Mouse (Mus musculus) left cerebral cortex, postnatal 25 days (tissue): ENCODE data around the gene Kpna3. TPM values are rescaled to one million over a fixed set of nuclear protein-coding genes. Genes with fewer than 3 reads are reported as not detected.
"Not testable (repeated sequence)": the region's sequence is repeated elsewhere in the genome, so short reads cannot be mapped to it uniquely, and the experiment has no call there.

Experiments used
- DNase-seq, 2 experiments: peaks; one replicate each; pipeline ENCODE4 v3.0.0; 2022; ENCODE audit warnings: low spot score in 2 of 2, mixed read lengths in 1 of 2
- intact Hi-C: fragments of 180-260 bp; cut with DNase I; formaldehyde crosslinking; loops from one replicate; pipeline ENCODE4 v1.15.1; 2025
- total RNA-seq, 2 experiments: library from RNA; stranded (reverse); gene quantifications; 2 replicates each; pipeline ENCODE4 v1.2.3; 2021

Gene Kpna3
- 10 to 100 TPM; 75.3 to 76.8 TPM for total RNA-seq

DNA sequence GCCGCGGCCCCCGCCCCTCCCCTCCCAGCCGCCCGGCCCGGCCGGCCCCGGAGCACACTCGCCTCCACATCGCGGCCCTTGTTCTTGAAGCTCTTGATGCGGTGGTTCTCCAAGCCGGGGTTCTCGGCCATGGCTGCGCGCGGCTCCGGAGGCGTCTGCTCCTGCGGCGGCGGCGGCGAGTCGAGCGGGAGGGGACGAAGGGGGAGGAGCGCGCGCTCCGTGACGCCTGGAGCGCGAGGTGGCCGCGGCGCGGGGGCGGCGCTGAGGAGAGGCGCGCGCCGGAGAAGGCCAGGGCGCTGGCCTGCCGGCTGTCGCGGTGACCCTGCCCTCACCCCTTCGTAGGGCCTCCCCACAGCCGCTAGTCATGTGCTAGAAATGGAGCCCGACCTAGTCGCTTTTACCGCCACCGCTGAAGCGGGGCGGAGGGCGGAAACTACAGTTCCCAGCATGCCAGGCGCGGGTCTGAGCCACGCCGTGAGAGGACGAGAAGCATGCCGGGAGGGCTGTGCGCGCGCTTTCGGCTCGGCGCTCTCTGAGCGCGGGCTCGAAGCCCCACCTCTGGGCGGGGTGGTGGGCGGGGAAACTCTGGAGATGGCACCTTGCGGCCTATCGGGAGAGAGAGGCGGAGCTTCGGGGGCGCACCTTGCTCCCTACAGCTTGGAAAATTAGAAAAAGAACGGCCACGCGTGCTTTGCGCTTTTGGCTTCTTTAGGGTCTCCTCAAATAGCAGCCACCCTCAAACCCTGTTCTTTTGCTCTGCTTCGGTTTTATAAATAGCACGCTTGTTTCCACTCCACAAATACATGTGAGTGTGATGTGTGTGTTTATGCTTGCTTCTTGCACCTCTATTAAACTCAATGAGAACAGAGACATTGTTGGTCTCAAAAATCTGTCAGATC, at the start of gene Kpna3:
Gene Kpna3 (minus strand): TSS at position 214 of the 899 bp plus-strand sequence.
- peak; percentile 96 to 98 for DNase-seq
- intact Hi-C loops, result loop anchor here (5.0 kb wide), 1 partner anchor 78 kb away; the partner anchor contains the start of gene Ebpl

DNA sequence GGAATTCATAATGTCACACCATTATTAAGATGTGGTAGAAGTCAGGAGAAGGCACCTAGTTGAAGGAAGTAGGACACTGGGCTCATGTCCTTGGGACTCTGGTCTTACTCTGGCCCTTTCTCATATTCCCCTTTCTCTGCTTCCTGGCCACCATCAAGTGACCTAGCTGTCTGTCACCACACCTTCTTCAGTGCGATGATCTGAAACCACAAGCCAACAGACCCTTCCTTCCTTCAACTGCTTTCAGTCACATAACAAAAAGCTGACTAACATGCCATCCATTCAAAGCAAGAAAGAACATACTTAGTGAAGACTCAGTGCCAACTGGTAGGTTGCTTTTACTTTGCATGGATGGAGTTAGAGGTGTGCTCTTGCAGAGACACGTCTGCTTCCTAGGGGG, 20.7 kb upstream of the Kpna3 start:
- DNase-seq, result no peak
- intact Hi-C loops, result no loop called here

DNA sequence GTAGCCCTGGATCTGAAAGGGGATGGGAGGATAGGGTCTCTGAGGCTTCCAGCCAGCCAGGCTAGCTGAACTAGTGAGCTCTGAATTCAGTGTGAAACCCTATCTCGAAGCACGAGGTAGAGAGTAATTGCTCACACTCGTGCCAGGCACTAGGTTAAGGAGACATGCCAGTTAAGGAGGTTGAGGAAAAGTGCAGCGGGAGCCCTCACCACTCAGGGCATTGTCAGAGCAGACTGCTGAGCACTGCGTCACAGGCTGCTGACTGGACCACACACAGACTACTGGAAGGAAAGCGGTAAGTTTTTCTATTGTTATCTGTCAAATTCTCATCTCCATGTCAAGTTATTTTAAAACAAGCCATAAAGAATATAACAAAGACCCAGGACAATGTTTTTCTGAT, 17.8 kb upstream of the Kpna3 start:
- intact Hi-C loops, result no loop called here
- no peak for DNase-seq

DNA sequence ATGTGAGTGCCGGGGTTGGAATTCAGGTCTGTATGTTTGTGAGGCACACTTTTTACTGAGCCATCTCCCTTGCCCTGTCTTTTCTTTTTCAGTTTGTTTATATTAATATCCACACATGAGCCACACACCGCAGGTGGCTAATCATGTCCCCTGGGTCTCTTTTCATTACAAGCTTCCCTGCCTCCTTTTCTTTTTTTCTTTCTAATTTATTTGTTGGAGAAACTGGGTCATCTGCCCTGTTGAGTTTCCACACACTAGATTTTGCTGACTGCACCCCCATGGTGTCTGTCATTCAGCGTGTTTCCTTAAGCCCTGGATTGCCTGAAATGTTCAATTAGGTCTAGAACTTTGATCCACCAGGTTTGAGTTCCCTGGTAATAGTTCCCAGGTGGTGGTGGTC, 15.9 kb upstream of the Kpna3 start:
- intact Hi-C loops, result no loop called here
- DNase-seq, result no peak

DNA sequence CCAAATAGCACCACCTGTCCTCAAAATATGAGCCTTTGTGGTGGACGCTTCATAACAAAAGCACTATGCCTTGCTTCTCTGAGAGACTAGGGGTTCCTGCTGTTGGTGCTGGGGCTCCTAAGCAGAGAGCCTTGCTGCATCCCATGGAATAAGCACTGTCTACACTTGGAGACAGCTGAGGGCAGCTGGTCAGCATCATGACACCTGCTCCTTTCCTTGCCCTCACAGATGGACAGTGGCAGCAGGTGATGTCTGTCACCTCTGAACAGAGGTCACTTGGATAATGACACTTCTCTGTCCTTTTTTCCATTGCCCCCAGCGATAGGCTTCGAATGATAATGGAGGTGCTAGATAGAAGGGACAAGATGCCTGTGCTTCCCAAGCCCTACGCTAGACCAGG, 13.4 kb upstream of the Kpna3 start:
- intact Hi-C loops, result no loop called here
- DNase-seq, result no peak

DNA sequence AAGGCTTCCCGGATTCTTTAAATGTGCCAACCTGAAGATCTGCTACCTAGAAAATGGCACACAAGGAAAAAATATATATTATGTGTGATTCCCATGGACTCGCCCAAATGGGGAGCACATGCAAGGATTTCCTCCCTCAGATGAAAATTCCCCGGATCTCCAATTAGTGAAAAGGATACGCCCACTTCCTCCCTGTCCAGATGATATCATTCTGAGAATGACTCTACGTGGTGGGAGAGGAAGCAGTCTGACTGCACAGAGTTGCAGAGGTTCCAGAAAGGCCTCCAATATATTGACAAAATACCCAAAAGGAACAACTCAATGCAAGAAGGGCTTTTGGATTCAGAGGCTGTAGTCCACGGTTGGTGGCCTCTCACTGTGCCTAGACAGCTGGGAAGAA, 12.8 kb upstream of the Kpna3 start:
- intact Hi-C loops, result no loop called here
- DNase-seq, result peak in 1 of 2 experiments; percentile 35

DNA sequence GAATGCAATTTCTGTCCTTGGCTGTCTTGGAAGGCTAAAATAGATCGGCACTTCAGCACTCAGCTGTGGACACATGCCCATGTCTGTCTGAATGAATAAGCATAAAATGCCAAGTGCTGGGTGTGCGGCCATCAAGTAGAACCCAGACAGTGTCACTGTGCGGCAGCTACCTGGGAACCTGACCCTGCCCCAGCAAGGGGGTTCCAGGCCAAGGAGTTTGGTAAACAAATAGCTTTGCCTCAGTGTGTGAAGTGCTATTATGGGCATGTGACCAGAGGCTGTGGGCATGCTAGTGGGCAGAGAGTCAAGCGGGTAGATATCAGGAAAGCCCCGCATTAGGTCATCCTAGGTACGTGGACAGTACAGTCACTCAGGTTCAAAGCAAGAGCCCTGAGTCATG, 8.1 kb upstream of the Kpna3 start:
- peak in 1 of 2 experiments; percentile 29 for DNase-seq
- intact Hi-C loops, result no loop called here

DNA sequence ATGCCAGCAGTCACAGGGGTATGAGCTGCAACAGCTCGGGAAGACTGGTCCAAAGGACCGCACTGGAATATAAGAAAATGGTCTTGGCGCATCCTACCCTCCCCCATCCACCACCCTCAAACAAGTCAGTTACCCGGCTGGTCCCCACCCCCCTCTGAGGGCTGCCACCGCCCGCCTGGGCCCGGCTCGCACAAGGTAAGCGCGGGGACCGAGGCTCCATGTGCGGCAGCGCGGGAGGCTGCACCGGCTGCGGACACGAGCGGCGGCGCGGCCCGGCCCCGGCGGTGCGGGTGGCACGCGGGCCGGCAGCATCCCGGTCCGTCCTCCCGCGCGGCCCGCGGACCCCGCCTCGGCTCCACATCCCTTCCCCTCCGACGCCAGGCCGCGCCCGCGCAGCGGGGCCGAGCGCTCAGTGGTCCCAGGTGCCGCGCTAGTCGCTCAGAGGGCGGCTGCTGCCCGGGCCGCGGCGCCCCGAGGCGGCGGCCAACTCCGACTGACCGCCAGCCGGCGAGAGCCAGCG, 473 bp downstream of the Kpna3 start:
- DNase-seq, result peak; percentile 51 to 54
- intact Hi-C loops, result loop anchor here (5.0 kb wide), 1 partner anchor 77 kb away; the partner anchor contains the start of gene Ebpl

DNA sequence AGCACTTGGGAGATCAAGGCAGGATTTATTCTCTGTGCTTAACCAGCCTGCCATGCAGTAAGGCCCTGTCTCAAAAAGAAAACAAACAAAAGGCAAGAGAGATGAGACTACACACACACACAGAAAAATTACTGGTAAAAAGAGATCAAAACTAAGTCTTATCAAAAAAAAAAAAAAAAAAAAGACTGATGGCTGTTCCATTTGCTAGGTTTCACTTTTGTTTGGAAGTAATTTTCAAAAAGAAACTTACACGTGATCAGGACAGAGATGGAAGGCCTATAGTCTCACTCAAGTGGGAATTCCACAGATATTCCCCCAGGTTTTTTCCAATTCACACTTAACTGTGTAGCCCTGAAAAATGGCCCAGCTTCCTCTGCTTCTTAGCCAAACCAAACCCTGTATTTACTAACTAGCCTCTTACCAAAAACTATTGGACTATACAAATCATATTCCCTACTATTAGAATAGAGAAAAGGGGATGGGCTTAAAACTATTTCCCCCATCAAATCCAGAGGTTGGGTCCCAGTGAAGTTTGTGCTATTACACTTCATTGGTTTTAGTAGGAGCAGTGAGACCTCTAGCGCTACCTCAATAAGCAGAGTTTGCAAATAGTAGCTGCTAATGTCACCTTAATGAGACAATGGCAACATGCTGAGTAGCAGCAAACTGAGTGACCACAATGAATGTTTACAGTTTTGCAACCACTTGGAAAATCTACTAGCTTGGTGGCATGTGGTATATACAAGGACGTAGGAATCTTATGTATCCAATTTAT, 1.3 kb downstream of the Kpna3 start:
- intact Hi-C loops, result loop anchor here (5.0 kb wide), 1 partner anchor 76 kb away; the partner anchor contains the start of gene Ebpl
- DNase-seq, result no peak

DNA sequence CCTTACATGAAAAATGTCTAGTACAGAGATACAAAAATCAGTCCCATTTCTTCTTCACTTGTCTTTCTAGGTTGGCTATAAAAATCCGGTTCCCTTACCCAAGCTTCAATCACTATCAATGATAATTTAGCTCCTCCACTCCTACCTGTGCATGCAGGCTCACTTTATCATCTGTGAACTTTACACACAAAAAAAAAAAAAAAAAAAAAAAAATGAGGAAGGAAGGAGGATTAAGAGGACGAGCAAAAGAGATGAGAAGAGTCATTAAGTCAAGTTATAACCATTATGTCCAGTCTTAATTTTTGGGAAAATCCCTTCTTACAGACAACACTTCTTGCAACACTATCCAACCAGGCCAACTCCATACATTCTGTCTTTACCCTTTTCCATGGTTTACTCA, 2.8 kb downstream of the Kpna3 start:
- intact Hi-C loops, result loop anchor here (5.0 kb wide), 1 partner anchor 75 kb away; the partner anchor contains the start of gene Ebpl
- no peak for DNase-seq

DNA sequence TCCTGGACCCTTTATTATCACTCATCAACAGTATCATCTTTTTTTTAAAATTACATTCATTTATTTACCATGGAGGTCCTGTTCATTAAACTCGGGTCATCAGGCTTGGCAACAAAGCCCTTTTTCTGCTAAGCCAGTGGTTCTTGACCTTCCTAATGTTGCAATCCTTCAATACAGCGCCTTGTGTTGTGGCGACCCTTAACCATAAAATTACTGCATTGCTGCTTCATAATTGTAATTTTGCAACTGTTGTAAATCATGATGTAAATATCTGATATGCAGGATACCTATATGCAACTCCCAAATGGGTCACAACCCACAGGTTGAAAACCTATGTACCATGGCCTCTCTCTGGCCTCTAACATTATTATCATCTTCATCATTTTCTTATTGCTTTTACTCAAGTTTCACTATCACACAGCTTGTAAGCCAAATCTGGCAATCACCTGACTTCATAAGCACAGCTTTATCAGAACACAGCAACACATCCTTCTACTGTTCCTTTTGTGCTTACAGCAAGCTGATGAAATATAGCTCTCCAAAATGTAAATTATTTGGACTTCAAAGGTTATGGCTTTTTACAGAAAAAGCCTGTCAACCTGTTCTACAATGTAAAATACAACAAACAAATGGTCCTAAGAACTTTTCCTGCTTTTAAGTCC, 11.4 kb downstream of the Kpna3 start:
- no peak for DNase-seq
- intact Hi-C loops, result no loop called here

DNA sequence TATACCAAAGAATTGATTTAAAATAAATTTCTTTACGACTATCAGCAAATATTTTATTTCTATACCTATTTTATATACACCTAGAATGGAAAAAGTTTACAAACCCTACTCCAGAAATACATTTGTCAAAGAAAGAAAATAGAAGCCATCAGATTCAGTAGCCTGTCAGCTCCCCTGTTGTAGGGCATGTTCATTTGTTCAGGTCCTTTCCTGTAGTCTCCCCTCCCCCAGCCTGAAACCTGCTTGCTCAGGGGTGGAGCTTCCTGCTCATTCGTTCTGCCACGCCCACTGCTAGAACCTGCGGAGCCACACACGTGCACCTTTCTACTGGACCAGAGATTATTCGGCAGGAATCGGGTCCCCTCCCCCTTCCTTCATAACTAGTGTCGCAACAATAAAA, 12.6 kb downstream of the Kpna3 start:
- intact Hi-C loops, DNase-seq: not testable (repeated sequence)

DNA sequence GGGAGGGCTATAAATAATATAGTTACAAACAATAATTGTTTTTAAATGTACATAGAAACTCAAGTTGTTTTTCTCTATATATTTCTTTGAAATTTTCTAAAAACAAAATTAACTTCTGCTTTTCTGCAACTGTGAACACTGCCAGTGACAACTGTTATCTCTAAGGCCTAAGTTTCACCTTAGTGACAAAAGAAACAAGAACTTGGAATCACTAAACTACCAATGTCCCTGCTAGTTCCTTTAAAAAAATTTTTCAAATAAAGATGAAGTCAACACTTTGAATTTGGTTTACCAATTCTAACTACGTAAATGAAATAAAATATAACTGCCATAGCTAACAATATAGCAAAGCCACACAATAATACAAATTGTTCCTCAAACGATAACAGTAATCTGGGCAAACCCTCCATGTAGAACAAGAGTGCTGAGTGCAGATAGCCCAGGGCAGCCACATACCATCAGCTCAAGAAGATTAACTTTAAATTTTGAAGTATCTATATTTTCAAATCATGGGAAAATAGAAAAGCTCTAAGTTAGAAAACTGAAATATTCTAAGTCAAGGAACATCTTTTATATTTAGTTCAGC, 14.5 kb downstream of the Kpna3 start:
- no peak for DNase-seq
- intact Hi-C loops, result no loop called here

DNA sequence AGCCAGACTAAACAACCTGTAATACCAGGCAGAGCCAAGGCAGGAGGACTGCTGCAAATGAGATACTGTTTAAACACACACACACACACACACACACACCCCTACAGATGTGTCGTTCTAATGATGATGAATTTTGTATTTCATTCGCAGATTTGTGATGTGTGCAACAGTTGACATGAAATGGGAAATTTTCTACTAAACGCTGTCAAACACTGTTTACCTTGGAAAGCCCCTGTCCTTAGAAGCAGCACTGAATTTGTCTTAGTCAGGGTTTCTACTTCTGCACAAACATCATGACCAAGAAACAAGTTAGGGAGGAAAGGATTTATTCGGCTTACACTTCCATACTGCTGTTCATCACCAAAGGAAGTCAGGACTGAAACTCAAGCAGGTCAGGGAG, 24.0 kb downstream of the Kpna3 start:
- intact Hi-C loops, result no loop called here
- DNase-seq, result no peak

DNA sequence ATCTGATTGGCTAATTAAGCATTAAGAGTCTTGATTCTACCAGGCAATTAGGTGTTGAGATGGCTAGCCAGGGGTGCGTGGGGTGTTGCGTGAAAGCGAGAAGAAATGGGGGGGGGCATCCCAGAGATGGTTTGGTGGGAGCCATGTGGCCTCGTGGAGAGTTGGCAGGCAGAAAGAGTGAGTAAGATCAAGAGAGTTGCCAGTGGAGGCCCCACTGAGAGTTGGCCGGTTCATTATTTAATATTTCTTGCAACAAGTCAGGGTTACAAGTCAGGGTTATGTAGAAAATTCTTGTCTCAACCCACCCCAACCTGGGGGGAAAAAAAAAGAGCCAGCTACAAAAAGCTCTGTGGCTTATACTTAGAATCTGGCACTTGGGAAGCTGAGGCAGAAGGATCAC, 24.4 kb downstream of the Kpna3 start:
- DNase-seq, result no peak
- intact Hi-C loops, result no loop called here

DNA sequence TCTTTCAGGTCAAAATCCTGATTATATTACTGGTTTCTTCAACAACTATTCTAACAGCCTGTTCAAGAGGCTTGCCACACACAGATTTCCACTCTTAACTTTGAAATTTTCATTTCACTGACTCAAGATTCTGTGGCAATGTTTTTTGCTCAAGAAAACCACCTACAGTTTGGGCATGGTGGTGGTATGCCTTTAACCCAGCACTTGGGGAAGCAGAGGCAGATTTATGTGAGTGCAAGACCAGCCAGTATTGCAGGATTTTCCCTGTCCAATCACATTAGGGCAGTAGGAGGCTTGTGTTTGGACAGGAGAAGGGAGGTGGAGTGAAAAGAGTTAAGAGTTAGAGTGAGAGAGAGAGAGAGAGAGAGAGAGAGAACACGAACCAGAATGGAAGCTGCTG, 24.9 kb downstream of the Kpna3 start:
- intact Hi-C loops, result no loop called here
- no peak for DNase-seq

DNA sequence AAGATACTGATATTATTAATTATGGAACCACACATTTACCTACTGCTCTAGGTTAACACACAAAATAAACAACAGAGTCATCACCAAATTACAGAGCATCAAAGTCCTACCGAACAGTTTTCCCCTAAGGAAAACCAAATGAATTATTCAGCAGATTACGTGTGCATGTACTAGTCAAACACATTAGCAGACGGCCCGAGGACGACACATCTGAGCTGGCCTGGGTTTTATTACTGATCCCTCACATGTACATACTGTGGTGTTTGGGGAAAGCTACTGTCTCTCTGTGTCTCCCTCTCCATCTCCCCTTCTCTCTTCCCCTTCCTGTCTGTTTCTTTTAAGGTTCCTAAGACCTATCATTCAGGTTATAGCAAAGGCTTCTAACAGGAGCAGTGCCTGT, 25.5 kb downstream of the Kpna3 start:
- DNase-seq, result no peak
- intact Hi-C loops, result no loop called here

DNA sequence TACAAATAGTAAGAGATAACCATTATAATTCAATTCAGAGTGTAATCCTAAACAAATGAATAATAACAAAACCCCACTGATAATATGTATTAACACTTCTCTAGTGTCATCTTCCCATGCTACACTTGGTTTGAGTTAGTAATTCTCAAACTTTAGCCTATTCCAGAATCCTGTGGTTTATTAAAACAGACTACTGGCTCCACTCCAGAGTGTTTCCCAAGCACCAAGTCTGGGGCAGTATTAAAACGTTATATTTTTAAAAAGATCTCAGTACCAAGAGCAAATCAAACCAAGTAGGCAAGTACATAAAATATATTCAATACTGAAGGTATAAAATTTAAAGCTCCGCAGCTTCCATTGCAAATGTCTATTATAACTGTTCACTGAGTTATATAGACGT, 26.0 kb downstream of the Kpna3 start:
- no peak for DNase-seq
- intact Hi-C loops, result no loop called here

DNA sequence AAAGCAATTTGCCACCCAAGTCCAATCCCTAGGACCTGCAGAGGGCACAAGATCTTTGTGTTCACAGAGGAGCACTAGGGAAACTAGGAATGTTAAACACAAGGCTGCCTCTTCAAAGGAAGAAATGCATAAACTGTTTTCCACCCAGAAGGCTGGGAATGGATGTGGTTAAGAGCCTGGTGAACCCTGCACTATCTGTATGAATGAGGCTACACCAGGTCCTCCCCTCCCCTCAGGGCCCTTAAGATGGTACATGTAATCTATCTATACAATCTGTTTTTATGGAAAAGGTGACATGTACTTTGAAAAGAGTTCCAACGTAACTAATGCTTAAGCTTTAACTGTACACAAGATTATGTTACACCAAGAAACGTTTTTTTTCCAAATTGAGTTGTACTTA, 29.7 kb downstream of the Kpna3 start:
- DNase-seq, result no peak
- intact Hi-C loops, result no loop called here

DNA sequence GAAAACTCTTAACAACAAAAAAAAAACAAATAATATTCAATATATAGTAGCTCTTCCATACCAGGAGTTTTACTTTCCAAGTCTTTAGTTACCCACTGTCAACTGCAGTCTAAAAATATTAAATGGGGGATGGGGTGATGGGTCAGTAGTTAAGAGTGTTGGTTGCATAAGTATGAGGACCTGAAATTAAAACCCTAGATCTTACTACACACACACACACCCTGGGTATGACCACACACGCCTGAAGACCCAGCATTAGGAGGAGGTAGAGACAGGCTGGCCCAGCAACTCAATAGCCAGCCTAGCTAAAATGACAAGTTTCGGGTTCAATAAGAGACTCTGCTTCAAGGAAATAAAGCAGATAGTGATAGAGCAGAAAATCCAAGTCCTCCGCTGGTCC, 32.6 kb downstream of the Kpna3 start:
- no peak for DNase-seq
- intact Hi-C loops, result no loop called here
